Mouse (Mus musculus) ES-Bruce4 (cell line): Measurements from ENCODE around the gene Nrp1.

ENCODE experiments used
- CTCF ChIP-seq: IDR thresholded peaks from one replicate; pipeline ENCODE4 v1.8.1; 2011; ENCODE audit warnings: low read depth, low read length
- EP300 ChIP-seq: IDR thresholded peaks from 2 replicates; pipeline ENCODE4 v1.6.1; 2011; ENCODE audit warnings: low read depth, low read length; ENCODE audit not compliant: insufficient read depth
- POLR2A ChIP-seq: IDR thresholded peaks from one replicate; pipeline ENCODE4 v1.8.1; 2011; ENCODE audit warnings: low read length; ENCODE audit not compliant: insufficient read depth

DNA sequence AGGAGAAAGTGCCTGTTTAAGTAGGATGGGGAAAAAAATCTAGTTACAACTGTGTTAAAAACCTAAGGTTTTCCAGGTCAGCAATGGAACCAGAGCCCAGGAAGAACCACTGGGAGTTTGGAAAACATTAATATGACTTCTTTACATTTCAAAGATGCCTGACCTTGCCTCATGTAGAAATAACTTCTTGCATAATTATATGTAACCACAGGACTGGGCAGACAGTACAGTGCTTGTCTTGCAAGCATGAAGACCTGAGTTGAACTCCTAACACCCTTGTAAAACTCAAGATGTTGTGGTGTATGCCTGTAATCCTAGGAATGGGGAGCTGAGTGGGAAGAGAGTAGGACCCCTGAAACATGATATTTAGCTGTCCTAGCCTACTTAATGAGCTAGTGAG is 61.6 kb downstream of the Nrp1 start:
- TF ChIP-seq CTCF, result no peak
- TF ChIP-seq EP300, result no peak
- no peak for TF ChIP-seq POLR2A
